Mouse (Mus musculus) midbrain, embryonic 16.5 days (tissue): ENCODE results near the gene Miga2. TPM values are rescaled to one million over a fixed set of nuclear protein-coding genes. Genes with fewer than 3 reads are reported as not detected.

Source experiments
- ATAC-seq: fragments of 200-750 bp; cut with Nextera tagmentation; 2 replicates; pipeline ENCODE4 v1.8.0; 2017; ENCODE audit warnings: moderate TSS enrichment
- H3K27ac ChIP-seq: fragments of 300-500 bp; sonication (generic); 2 replicates; pipeline ENCODE4 v1.5.1; 2014; ENCODE audit warnings: mild to moderate bottlenecking, low read length, mixed read lengths
- H3K27me3 ChIP-seq: fragments of 300-500 bp; sonication (generic); 2 replicates; pipeline ENCODE4 v1.6.1; 2014; ENCODE audit warnings: low read depth, low read length, mixed read lengths; ENCODE audit not compliant: control insufficient read depth, insufficient read depth
- H3K36me3 ChIP-seq: fragments of 300-500 bp; sonication (generic); 2 replicates; pipeline ENCODE4 v1.6.1; 2014; ENCODE audit warnings: mild to moderate bottlenecking, low read length, moderate library complexity, mixed read lengths; ENCODE audit not compliant: control insufficient read depth, insufficient read depth
- H3K4me1 ChIP-seq: fragments of 300-500 bp; sonication (generic); 2 replicates; pipeline ENCODE4 v1.6.1; 2014; ENCODE audit warnings: mild to moderate bottlenecking, low read length, mixed read lengths; ENCODE audit not compliant: control insufficient read depth, insufficient read depth
- H3K4me2 ChIP-seq: fragments of 300-500 bp; sonication (generic); 2 replicates; pipeline ENCODE4 v1.6.1; 2014; ENCODE audit warnings: mild to moderate bottlenecking, low read length, mixed read lengths
- H3K4me3 ChIP-seq: fragments of 300-500 bp; sonication (generic); 2 replicates; pipeline ENCODE4 v1.5.1; 2014; ENCODE audit warnings: low read depth, mild to moderate bottlenecking, low read length, moderate library complexity, mixed read lengths
- H3K9ac ChIP-seq: fragments of 300-500 bp; sonication (generic); 2 replicates; pipeline ENCODE4 v1.6.1; 2014; ENCODE audit warnings: low read depth, low read length, mixed read lengths
- H3K9me3 ChIP-seq: fragments of 300-500 bp; sonication (generic); replicated peaks from 2 replicates; pipeline ENCODE4 v1.6.1; 2014; ENCODE audit warnings: mild to moderate bottlenecking, low read length, mixed read lengths; ENCODE audit not compliant: control insufficient read depth, poor library complexity, severe bottlenecking
- WGBS: fragments of 180-500 bp; shearing (Covaris S2); extraction: QIAGEN DNeasy Blood & Tissue Kit; methylation state at CpG from one replicate; pipeline ENCODE4 v1.1.7; 2014; 5-methylcytosine and 5-hydroxymethylcytosine counted together
- polyA plus RNA-seq: library from polyadenylated mRNA; unstranded; fragments of >200 nt; fragmentation: Nextera tagmentation; extraction: Ambion mirVana; gene quantifications from 2 replicates; pipeline ENCODE4 v1.2.1, GENCODE M21; 2015

The Miga2 gene
- polyA plus RNA-seq, 1 experiment from 2014 or later = 35.0 TPM

DNA sequence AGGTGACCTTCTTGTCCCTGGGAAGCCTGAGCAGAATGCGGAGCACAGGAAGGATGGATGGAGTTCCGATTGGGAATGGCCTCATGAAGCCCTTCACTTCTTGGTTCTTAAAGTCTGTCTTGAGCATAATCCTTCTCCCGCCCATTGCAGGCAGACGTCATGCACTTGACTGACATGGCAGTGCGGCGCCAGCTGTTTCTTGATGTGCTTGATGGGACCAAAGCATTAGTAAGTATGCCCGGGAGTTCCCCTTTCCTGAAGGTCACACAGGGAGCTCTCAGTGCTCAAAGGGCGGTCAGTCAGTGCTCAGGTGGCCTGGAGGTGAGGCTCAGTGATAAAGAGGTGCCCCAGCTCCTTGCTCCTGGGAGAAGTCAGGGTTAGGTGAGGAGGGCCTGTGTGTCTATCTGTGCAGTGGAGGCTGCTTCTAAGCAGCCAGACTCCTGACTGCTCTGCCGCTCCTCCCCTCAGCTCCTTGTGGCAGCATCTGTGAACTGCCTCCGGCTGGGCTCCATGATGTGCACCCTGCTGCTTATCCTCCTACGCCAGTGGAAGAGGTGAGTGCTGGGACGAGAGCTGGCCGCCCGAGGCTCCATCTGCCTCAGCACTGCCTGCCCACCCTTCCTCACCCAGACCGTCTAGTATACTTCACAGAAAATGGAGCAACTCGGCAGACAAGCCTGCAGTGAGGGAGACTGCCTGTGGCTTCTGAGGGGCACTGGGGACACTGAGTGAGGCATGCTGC is 27.7 kb upstream of the Miga2 start:
- 84% methylated on average over 16 of the region's 16 CpGs for WGBS
- Histone ChIP-seq H3K9ac (no peak overlapping the region), H3K4me2 (no peak overlapping the region), H3K36me3 (peaks cover 51% of the 10 kb centered on the region), H3K4me3 (no peak overlapping the region), H3K4me1 (no peaks in the 10 kb centered on the region), H3K27ac (no peak overlapping the region), H3K27me3 (no peaks in the 10 kb centered on the region), H3K9me3 (no peaks in the 10 kb centered on the region)
- no peak for ATAC-seq

DNA sequence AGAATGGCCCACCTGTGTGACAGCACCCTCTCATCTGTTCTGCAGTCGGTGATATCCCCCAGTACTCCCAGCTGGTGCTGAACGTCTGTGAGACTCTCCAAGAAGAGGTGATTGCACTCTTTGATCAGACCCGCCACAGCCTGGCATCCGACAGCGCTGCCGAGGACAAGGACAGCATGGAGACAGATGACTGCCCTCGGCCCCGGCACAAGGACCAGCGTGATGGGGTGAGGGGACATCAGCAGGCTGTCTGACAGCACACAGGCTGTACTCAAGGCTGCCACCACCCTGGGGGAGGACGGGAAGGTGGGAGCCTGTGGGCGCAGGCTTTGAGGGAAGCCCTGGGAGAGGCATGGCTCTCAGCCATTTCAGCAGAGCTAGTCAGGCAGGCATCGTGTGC is 26.9 kb upstream of the Miga2 start:
- no peak for ATAC-seq
- Histone ChIP-seq H3K27ac (no peak overlapping the region), H3K4me2 (no peak overlapping the region), H3K36me3 (peaks cover 54% of the 10 kb centered on the region), H3K27me3 (no peaks in the 10 kb centered on the region), H3K4me3 (no peak overlapping the region), H3K4me1 (no peaks in the 10 kb centered on the region), H3K9ac (no peak overlapping the region), H3K9me3 (no peaks in the 10 kb centered on the region)
- 85% methylated on average over 12 of the region's 12 CpGs for WGBS

DNA sequence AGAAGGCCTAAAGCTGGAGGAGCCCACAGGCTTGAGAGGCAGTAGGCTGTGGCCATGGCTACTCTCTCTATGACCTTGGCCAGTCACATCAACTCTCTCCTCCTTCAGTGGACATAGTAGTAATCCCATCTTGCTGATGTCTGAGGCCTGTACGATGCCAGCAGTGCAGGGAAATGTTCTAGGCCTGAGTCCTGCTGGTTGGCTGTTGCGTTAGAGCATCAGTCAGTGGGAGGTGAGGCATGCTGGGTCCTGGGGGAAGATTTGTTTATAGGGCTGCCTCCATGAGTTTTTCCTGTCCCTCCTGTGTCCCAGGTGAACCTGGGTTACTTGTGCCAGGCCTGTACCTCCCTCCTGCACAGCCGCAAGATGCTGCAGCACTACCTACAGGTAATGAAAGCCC is 22.0 kb upstream of the Miga2 start:
- H3K9me3 ChIP-seq = no peaks in the 10 kb centered on the region
- no peak overlapping the region for H3K9ac ChIP-seq
- no peak overlapping the region for H3K4me2 ChIP-seq
- H3K36me3 ChIP-seq = peaks cover 67% of the 10 kb centered on the region
- H3K4me3 ChIP-seq = no peak overlapping the region
- H3K4me1 ChIP-seq = no peaks in the 10 kb centered on the region
- no peak for ATAC-seq
- H3K27ac ChIP-seq = no peak overlapping the region
- 92% methylated on average over 3 of the region's 3 CpGs for WGBS
- no peaks in the 10 kb centered on the region for H3K27me3 ChIP-seq

- Histone ChIP-seq H3K9ac (no peak overlapping the region), H3K4me1 (no peaks in the 10 kb centered on the region), H3K27me3 (no peaks in the 10 kb centered on the region), H3K9me3 (no peaks in the 10 kb centered on the region), H3K4me2 (no peak overlapping the region), H3K4me3 (no peak overlapping the region), H3K36me3 (peaks cover 64% of the 10 kb centered on the region), H3K27ac (no peak overlapping the region)
- no peak for ATAC-seq
- 90% methylated on average over 7 of the region's 7 CpGs for WGBS
Observed at GRCm38 (mm10) chr2:30342544-30342943, 21.5 kb upstream of the Miga2 start.

- Histone ChIP-seq H3K4me1 (no peaks in the 10 kb centered on the region), H3K27me3 (no peaks in the 10 kb centered on the region), H3K9me3 (no peaks in the 10 kb centered on the region), H3K27ac (0 out of 2 replicates have a peak overlapping the region, but pooled peaks have one; percentile 22), H3K9ac (no peak overlapping the region), H3K4me3 (no peak overlapping the region), H3K36me3 (peaks cover 69% of the 10 kb centered on the region), H3K4me2 (no peak overlapping the region)
- ATAC-seq = 0 out of 2 replicates have a peak, but pooled peaks have one; percentile 49
- WGBS = 61% methylated on average over 14 of the region's 14 CpGs
Observed at GRCm38 (mm10) chr2:30343601-30344137, 20.4 kb upstream of the Miga2 start.

DNA sequence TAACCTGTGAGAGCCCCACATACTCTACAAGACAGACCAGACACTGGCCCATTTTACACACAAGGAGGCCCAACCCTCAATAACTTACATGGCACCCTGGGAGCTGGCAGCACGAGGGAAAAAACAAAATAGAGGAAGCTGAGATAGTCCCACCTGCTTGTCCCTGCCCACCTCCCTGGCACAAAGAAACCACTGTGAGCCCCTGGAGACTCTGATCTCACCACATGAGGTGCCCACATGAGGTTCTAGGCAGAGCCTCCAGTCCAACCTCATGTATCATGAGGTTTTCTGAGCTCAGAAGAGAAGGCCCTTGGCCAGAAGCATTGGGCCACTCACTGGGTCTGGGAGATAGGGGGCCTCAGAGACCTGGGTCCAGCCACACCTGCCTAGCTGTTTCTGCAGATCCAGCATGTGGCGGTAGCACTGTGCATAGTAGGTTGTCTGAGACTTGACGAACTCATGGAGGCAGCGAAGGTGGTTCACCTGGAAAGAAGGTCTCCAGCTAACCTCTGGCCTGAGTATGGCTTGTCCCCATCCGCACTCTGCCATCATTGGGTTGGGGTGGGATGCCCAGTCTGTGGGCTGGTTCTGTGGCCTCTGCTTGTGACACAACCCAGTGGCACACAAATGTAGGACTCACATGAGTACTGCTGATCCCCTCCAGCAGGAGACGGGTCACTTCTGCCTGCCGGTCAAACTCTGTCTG is 17.9 kb upstream of the Miga2 start:
- no peak overlapping the region for H3K4me2 ChIP-seq
- no peaks in the 10 kb centered on the region for H3K4me1 ChIP-seq
- 90% methylated on average over 7 of the region's 7 CpGs for WGBS

DNA sequence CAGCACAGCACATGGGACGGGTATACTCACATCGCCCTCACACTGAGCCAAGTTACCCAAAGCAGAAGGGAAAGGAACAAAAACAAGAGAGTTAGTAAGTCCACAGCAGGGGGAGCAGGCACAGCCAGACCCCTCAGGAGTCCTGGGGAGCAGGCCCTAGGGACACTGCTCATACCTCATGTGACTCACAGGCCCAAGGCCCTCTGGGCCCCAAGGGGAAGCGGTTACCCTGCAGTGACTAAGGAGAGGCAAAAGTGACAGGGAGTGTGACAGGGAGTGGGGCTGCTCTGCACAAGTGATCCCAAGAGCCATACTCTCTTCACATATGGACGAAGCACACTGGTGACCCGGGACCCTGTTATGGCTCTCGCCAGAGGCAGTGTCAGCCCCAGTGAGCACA is 14.8 kb upstream of the Miga2 start:
- Histone ChIP-seq H3K27me3 (no peaks in the 10 kb centered on the region), H3K9ac (no peak overlapping the region), H3K9me3 (no peaks in the 10 kb centered on the region), H3K4me1 (no peaks in the 10 kb centered on the region), H3K4me2 (no peak overlapping the region), H3K4me3 (no peak overlapping the region), H3K27ac (no peak overlapping the region), H3K36me3 (peaks cover 60% of the 10 kb centered on the region)
- ATAC-seq = no peak
- WGBS = 96% methylated on average over 6 of the region's 6 CpGs

More for the DNA sequence above, 17.9 kb upstream of the Miga2 start:
- Histone ChIP-seq H3K4me3 (no peak overlapping the region), H3K36me3 (peaks cover 69% of the 10 kb centered on the region), H3K9me3 (no peaks in the 10 kb centered on the region), H3K27ac (no peak overlapping the region), H3K9ac (no peak overlapping the region), H3K27me3 (no peaks in the 10 kb centered on the region)
- no peak for ATAC-seq

DNA sequence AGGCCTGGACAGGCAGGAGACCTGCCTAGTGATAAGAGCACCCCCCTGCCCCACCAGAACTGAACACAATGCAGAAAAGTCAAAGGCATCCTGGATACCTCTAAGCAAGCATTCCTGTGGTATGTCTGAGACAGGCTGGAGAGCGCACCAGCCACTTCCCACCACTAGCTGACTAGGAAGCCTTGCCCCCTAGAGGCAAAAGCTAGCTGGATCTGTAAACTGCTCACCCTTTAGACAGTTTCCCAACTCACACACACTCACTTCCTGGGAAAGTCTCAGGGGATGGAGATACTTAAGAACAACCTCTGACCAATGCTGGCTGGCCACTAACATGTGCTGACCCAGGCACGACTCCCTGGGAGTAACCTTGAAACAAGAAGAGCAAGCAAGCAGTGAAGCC is 12.9 kb upstream of the Miga2 start:
- H3K9ac ChIP-seq = no peak overlapping the region
- no peak overlapping the region for H3K27ac ChIP-seq
- no peak for ATAC-seq
- peaks cover 51% of the 10 kb centered on the region for H3K36me3 ChIP-seq
- no peak overlapping the region for H3K4me3 ChIP-seq
- no peak overlapping the region for H3K4me2 ChIP-seq
- no peaks in the 10 kb centered on the region for H3K27me3 ChIP-seq
- no peaks in the 10 kb centered on the region for H3K4me1 ChIP-seq
- 92% methylated on average over 2 of the region's 2 CpGs for WGBS
- H3K9me3 ChIP-seq = no peaks in the 10 kb centered on the region

GRCm38 (mm10) chr2:30355861-30356260 is 8.2 kb upstream of the Miga2 start:
- 59% methylated on average over 4 of the region's 4 CpGs for WGBS
- Histone ChIP-seq H3K27me3 (no peaks in the 10 kb centered on the region), H3K9me3 (no peaks in the 10 kb centered on the region), H3K4me1 (peaks cover 19% of the 10 kb centered on the region), H3K4me2 (no peak overlapping the region), H3K36me3 (peaks cover 22% of the 10 kb centered on the region; the same call in 1 of the 2 replicates), H3K9ac (0 out of 2 replicates have a peak overlapping the region, but pooled peaks have one; percentile 16), H3K27ac (no peak overlapping the region), H3K4me3 (no peak overlapping the region)
- ATAC-seq = no peak
